Mouse (Mus musculus) heart, adult 2 months (tissue): ENCODE measurements at regions not wholly inside any gene's neighbourhood (a gene's known extent, or its start where the extent isn't known, plus 50 kb on each side); places are given as distances from the start of the nearest gene placed in this dataset.

Experiments used
- CTCF ChIP-seq: fragments of 200-600 bp; IDR thresholded peaks from 2 replicates; pipeline ENCODE4 v1.8.1; 2022; ENCODE audit warnings: antibody characterized with exemption, mild to moderate bottlenecking, moderate library complexity
- EP300 ChIP-seq: fragments of 200-500 bp; IDR thresholded peaks from 2 replicates; pipeline ENCODE4 v1.6.1; 2011; ENCODE audit warnings: low read depth, low read length, control low read depth; ENCODE audit not compliant: insufficient read depth
- POLR2A ChIP-seq: fragments of 200-500 bp; IDR thresholded peaks from 2 replicates; pipeline ENCODE4 v1.6.1; 2011; ENCODE audit warnings: mild to moderate bottlenecking, low read depth, low read length, control low read depth; ENCODE audit not compliant: insufficient read depth

DNA sequence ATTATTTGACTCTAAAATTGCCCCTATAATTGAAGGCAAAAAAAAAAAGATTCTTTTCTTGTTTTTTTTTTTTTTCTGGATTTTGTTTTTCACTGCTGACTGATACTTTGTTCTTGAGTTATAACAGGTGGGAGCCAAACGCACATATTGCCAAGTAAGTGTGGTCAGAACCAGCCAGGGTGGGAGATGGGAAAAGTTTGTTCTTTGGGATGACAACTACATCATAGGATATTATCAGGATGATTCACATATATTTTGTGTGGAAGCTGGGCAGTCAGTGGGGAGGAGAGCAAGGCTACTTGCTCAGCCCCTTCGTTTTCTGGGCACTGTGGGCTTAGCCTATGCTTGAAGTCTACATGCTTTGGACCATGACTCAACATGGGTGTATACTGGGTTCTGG is 191.3 kb downstream of the Snx19 start:
- TF ChIP-seq CTCF (no peak), EP300 (no peak), POLR2A (no peak)
